Mouse (Mus musculus): ENCODE measurements around the gene B830017H08Rik. TPM values are rescaled to one million over a fixed set of nuclear protein-coding genes. Genes with fewer than 3 reads are reported as not detected.

B830017H08Rik gene
- polyA plus RNA-seq, 1 experiment from 2014 or later = 1.1 TPM

- no peak for ATAC-seq (ENCODE audit: low FRiP score, low read depth)
- WGBS = 74% methylated on average over 6 of the region's 6 CpGs
- Histone ChIP-seq H3K4me1 (no peaks in the 10 kb centered on the region), H3K4me2 (replicated peaks) (no peak overlapping the region), H3K9me3 (no peaks in the 10 kb centered on the region), H3K27me3 (replicated peaks) (no peaks in the 10 kb centered on the region), H3K36me3 (peaks cover 33% of the 10 kb centered on the region), H3K9ac (no peak overlapping the region), H3K4me3 (no peak overlapping the region), H3K27ac (no peak overlapping the region)
Measured at GRCm38 (mm10) chr16:17865770-17866169, 32.8 kb downstream of the B830017H08Rik start.

- Histone ChIP-seq H3K4me3 (no peak overlapping the region), H3K36me3 (peaks cover 42% of the 10 kb centered on the region), H3K9me3 (no peaks in the 10 kb centered on the region), H3K27ac (no peak overlapping the region), H3K4me1 (no peaks in the 10 kb centered on the region), H3K27me3 (replicated peaks) (no peaks in the 10 kb centered on the region), H3K4me2 (replicated peaks) (no peak overlapping the region), H3K9ac (no peak overlapping the region)
- 92% methylated on average over 5 of the region's 5 CpGs for WGBS
- no peak for ATAC-seq (ENCODE audit: low FRiP score, low read depth)
Measured at GRCm38 (mm10) chr16:17871248-17871647, 38.3 kb downstream of the B830017H08Rik start.

DNA sequence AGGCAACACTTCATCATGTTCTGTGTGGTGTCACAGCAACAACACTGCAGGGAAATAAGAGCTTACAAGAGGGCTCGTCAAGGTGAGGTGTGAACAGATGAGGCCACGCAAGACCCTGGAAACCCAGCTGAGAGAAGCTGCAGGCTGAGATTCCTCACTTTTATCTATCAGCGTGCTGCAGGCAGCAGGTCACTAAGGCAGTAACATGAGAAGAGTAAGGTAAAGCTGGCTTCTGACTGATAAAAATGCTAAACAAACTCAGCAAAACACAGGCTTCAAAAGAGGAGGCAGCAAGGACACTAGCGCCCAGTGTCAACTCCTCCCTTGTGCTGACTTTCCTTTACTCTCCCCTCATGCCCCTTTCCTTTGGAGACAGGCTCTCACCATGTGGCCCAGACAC lies 40.1 kb downstream of the B830017H08Rik start:
- H3K4me1 ChIP-seq = no peaks in the 10 kb centered on the region
- H3K27ac ChIP-seq = no peak overlapping the region
- 74% methylated on average over 4 of the region's 4 CpGs for WGBS
- H3K27me3 ChIP-seq (replicated peaks) = no peaks in the 10 kb centered on the region
- ATAC-seq (ENCODE audit: low FRiP score, low read depth) = no peak
- no peak overlapping the region for H3K4me3 ChIP-seq
- no peak overlapping the region for H3K9ac ChIP-seq
- no peak overlapping the region for H3K4me2 ChIP-seq (replicated peaks)
- H3K36me3 ChIP-seq = peaks cover 37% of the 10 kb centered on the region
- no peaks in the 10 kb centered on the region for H3K9me3 ChIP-seq

- Histone ChIP-seq H3K4me1 (no peaks in the 10 kb centered on the region), H3K9ac (no peak overlapping the region), H3K27ac (no peak overlapping the region), H3K9me3 (no peaks in the 10 kb centered on the region), H3K4me2 (replicated peaks) (no peak overlapping the region), H3K27me3 (replicated peaks) (no peaks in the 10 kb centered on the region), H3K36me3 (peaks cover 25% of the 10 kb centered on the region), H3K4me3 (no peak overlapping the region)
- no peak for ATAC-seq (ENCODE audit: low FRiP score, low read depth)
- 95% methylated on average over 4 of the region's 4 CpGs for WGBS
Measured at GRCm38 (mm10) chr16:17875174-17875573, 42.3 kb downstream of the B830017H08Rik start.

- Histone ChIP-seq H3K9me3 (no peaks in the 10 kb centered on the region), H3K4me2 (replicated peaks) (no peak overlapping the region), H3K4me3 (no peak overlapping the region), H3K9ac (no peak overlapping the region), H3K27ac (no peak overlapping the region), H3K4me1 (no peaks in the 10 kb centered on the region), H3K36me3 (peaks cover 20% of the 10 kb centered on the region), H3K27me3 (replicated peaks) (no peaks in the 10 kb centered on the region)
- WGBS = 98% methylated on average over 1 of the region's 1 CpGs
- no peak for ATAC-seq (ENCODE audit: low FRiP score, low read depth)
Measured at GRCm38 (mm10) chr16:17876096-17876495, 43.2 kb downstream of the B830017H08Rik start.

- no peak for ATAC-seq (ENCODE audit: low FRiP score, low read depth)
- Histone ChIP-seq H3K9me3 (no peaks in the 10 kb centered on the region), H3K4me2 (replicated peaks) (no peak overlapping the region), H3K9ac (no peak overlapping the region), H3K4me3 (no peak overlapping the region), H3K27me3 (replicated peaks) (no peaks in the 10 kb centered on the region), H3K27ac (no peak overlapping the region), H3K36me3 (peaks cover 5% of the 10 kb centered on the region; the same call in 1 of the 2 replicates), H3K4me1 (no peaks in the 10 kb centered on the region)
- 96% methylated on average over 4 of the region's 4 CpGs for WGBS
Measured at GRCm38 (mm10) chr16:17879571-17879970, 46.6 kb downstream of the B830017H08Rik start.

GRCm38 (mm10) chr16:17882196-17882595 lies 49.3 kb downstream of the B830017H08Rik start:
- Histone ChIP-seq H3K27me3 (replicated peaks) (no peaks in the 10 kb centered on the region), H3K9me3 (no peaks in the 10 kb centered on the region), H3K27ac (no peak overlapping the region), H3K4me1 (0 out of 2 replicates have a peak, but pooled peaks cover 16% of the 10 kb centered on the region), H3K9ac (no peak overlapping the region), H3K36me3 (peaks cover 9% of the 10 kb centered on the region; the same call in 1 of the 2 replicates), H3K4me3 (no peak overlapping the region), H3K4me2 (replicated peaks) (no peak overlapping the region)
- no peak for ATAC-seq (ENCODE audit: low FRiP score, low read depth)

DNA sequence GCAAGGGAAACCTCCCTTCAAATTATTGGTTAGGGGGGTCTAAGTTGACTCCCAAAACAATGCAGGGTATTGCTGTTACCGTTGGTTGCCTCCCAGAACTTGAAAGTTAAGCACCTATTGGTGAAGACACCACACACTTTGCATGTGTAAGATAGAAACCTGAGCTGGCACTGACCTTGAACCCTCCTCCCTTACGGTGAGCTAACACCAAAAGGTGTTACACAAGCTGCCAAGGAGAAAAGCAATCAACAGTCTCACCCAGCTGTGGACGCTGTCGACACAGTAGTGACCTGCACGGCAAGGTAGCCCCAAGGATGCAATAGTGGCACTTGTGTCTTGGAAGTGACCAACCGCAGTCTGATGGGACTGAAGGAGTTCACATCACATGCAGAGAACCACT lies 51.2 kb downstream of the B830017H08Rik start:
- peaks cover 4% of the 10 kb centered on the region; the same call in 1 of the 2 replicates for H3K36me3 ChIP-seq
- ATAC-seq (ENCODE audit: low FRiP score, low read depth) = no peak

More for the DNA sequence above, 51.2 kb downstream of the B830017H08Rik start:
- Histone ChIP-seq H3K9ac (no peak overlapping the region), H3K27ac (no peak overlapping the region), H3K9me3 (no peaks in the 10 kb centered on the region), H3K4me1 (0 out of 2 replicates have a peak, but pooled peaks cover 16% of the 10 kb centered on the region), H3K4me2 (replicated peaks) (no peak overlapping the region), H3K4me3 (no peak overlapping the region), H3K27me3 (replicated peaks) (no peaks in the 10 kb centered on the region)
- 90% methylated on average over 6 of the region's 6 CpGs for WGBS

Other genes starting within 250 kb of the B830017H08Rik start
- gene Slc7a4, start 249.9 kb upstream of the B830017H08Rik start, polyA plus RNA-seq (2016; fragmentation: Nextera tagmentation; extraction: Ambion mirVana) = 6.6 TPM in 2 replicates
- gene Smpd4, start 213.8 kb upstream of the B830017H08Rik start, polyA plus RNA-seq (2016; fragmentation: Nextera tagmentation; extraction: Ambion mirVana) = 30.5 and 31.8 TPM in 2 replicates
- 5.1 and 6.5 TPM in 2 replicates for gene Ccdc74a, start 186.7 kb upstream of the B830017H08Rik start, polyA plus RNA-seq (2016; fragmentation: Nextera tagmentation; extraction: Ambion mirVana)
- 46.7 and 50.3 TPM in 2 replicates for gene Med15, start 100.2 kb upstream of the B830017H08Rik start, polyA plus RNA-seq (2016; fragmentation: Nextera tagmentation; extraction: Ambion mirVana)
- 63.6 and 66.6 TPM in 2 replicates for gene Klhl22, start 73.5 kb upstream of the B830017H08Rik start, polyA plus RNA-seq (2016; fragmentation: Nextera tagmentation; extraction: Ambion mirVana)
- gene Scarf2, start 35.8 kb upstream of the B830017H08Rik start, polyA plus RNA-seq (2016; fragmentation: Nextera tagmentation; extraction: Ambion mirVana) = 13.5 and 13.9 TPM in 2 replicates
- 3.7 and 4.7 TPM in 2 replicates for gene Car15, start 5.2 kb downstream of the B830017H08Rik start, polyA plus RNA-seq (2016; fragmentation: Nextera tagmentation; extraction: Ambion mirVana)
- gene Gm20518, start 58.5 kb downstream of the B830017H08Rik start, polyA plus RNA-seq (2016; fragmentation: Nextera tagmentation; extraction: Ambion mirVana) = 0.43 and 0.63 TPM in 2 replicates
- 0.10 TPM in 2 replicates for gene Tssk1, start 61.1 kb downstream of the B830017H08Rik start, polyA plus RNA-seq (2016; fragmentation: Nextera tagmentation; extraction: Ambion mirVana)
- gene Dgcr2, start 65.4 kb downstream of the B830017H08Rik start, polyA plus RNA-seq (2016; fragmentation: Nextera tagmentation; extraction: Ambion mirVana) = 96.7 and 101 TPM in 2 replicates
- gene Tssk2, start 65.5 kb downstream of the B830017H08Rik start, polyA plus RNA-seq (2016; fragmentation: Nextera tagmentation; extraction: Ambion mirVana) = not detected in 2 replicates
- 52.1 and 54.6 TPM in 2 replicates for gene Ess2, start 78.2 kb downstream of the B830017H08Rik start, polyA plus RNA-seq (2016; fragmentation: Nextera tagmentation; extraction: Ambion mirVana)
- not detected in 2 replicates for gene Gsc2, start 81.9 kb downstream of the B830017H08Rik start, polyA plus RNA-seq (2016; fragmentation: Nextera tagmentation; extraction: Ambion mirVana)
- 156 and 162 TPM in 2 replicates for gene Slc25a1, start 95.1 kb downstream of the B830017H08Rik start, polyA plus RNA-seq (2016; fragmentation: Nextera tagmentation; extraction: Ambion mirVana)
- not detected in 2 replicates for gene Vpreb2, start 147.3 kb downstream of the B830017H08Rik start, polyA plus RNA-seq (2016; fragmentation: Nextera tagmentation; extraction: Ambion mirVana)
- gene Dgcr6, start 219.7 kb downstream of the B830017H08Rik start, polyA plus RNA-seq (2016; fragmentation: Nextera tagmentation; extraction: Ambion mirVana) = 162 and 171 TPM in 2 replicates

Measured in neural tube, embryonic 12.5 days (tissue).